Mouse (Mus musculus): Measurements from ENCODE around the gene 1600002K03Rik.
A peak's percentile ranks its signal among the peaks of the same experiment; 100 is the strongest.
"Not testable (repeated sequence)": the region's sequence is repeated elsewhere in the genome, so short reads cannot be mapped to it uniquely, and the experiment has no call there.

1600002K03Rik gene

DNA sequence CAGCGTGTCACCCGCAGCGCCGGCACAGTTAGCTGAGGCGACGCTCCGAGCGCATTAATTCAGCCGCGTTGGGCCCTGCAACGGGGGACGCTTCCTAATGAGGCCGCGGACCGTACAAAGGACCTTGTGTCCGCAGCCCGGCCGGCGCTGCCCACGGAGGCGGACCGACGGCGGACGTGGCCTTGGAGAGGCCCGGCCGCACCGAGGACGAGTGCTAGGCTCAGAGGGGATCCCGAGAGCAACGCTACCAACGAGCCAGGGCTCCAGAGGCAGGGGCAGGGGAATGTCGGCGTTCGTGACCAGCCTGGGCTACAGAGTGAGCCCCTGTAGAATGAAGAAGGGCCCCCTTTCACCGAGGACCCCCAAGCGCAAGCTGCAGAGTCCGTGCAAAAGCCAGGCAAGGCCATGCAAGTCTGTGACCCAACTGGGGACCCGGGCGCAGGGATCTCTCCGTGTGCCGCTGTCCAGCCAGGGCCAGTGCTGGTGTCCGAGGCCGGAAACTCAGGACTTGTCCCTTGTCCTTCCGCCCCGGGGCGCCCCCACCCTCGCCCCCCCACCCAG, 17.8 kb downstream of the 1600002K03Rik start:
- peak; percentile 39 for DNase-seq

DNA sequence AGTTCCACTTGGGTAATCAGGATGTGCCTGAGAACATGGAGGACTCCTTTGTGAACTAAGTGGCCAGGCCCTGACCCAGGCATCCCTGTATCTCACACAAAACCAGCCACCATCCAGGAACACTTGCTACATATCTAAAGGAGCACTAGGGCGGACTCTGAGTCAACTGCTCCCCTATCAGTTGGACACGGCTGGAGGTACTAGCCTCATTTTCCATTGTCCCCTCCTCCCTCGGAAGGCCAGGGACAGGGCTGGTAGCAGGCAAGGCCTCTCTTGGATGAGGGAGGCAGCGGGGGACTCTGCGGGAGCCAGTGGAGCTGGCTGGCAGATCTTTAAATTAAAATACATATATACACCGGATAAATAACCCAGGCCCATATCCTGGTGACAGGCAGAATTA, 21.2 kb downstream of the 1600002K03Rik start:
- DNase-seq: no peak

DNA sequence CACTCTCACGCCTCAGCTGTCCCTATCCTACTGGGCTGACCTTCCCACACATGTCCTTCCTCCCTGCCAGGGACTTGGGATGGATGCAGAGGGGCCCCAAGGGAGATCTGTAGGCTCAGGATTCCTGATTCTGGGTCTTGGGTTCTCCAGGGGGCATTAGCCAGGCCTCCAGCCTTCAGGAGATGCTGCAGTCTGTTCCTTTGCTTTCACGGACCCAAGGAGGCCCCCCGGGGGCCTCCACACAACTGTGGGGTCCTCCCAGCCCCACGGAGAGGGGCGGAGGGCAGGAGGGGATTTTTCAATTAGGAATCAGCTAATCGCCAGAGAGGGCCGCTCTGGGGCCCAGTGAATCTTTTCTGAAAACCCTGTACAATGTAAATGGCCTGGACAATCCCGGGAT, 21.7 kb downstream of the 1600002K03Rik start:
- DNase-seq: no peak

DNA sequence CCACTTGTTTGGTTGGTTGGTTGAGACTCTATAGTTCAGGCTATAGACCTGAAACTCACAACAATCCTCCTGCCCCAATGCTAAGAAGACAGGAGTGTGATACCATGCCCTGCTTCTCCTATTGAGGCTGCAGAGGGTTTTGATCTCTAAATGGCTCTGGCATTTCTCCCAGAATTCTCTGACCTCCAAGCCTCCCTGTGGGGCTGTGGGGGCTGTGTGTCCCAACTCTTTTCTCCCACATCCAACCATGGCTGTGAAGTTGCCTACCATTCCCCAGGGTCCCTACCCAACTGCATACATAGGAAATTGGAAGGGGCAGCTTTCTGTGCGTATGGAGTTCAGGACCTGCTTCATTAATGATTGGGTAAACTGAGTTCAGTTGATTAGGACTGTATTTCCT, 23.4 kb downstream of the 1600002K03Rik start:
- DNase-seq: no peak

DNA sequence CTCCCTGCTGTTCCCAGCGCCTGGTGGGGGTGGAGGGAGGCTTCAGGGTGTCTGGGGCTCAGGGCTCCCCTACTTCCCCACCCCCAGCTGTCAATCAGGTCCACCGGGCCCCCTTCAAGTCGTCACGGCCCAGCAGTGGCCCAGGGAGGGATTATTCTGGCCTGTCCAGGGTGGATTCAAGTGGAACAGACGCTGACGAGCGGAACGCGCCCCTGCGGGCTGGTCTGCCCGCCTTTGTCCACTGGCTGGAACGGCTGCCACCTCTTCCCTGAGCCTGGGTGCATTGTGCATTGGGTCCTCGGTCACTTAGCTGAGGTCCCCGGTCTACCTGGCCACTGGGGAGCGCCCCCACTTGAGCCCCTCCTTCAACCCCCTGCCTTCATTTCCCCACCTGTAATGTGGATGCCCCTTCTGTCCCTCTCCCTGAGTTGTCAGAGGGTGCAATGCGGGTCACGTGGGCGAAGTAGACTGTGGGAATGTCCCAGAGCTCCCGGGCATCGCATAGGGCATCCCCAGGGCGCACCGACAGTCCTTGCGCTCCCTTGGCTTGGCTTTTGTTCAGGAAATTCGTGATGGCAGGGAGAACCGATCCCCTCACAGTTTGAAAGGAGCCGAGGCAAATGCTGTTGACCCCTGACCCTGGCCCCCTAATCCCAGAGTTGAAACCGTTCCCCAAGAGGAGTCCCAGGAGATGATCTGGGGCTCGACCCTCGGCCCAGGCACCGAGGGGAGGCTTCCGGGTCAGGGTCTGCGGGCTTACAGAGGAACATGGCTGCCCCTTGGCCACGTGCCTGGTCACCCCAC, 24.2 kb downstream of the 1600002K03Rik start:
- no peak for DNase-seq

DNA sequence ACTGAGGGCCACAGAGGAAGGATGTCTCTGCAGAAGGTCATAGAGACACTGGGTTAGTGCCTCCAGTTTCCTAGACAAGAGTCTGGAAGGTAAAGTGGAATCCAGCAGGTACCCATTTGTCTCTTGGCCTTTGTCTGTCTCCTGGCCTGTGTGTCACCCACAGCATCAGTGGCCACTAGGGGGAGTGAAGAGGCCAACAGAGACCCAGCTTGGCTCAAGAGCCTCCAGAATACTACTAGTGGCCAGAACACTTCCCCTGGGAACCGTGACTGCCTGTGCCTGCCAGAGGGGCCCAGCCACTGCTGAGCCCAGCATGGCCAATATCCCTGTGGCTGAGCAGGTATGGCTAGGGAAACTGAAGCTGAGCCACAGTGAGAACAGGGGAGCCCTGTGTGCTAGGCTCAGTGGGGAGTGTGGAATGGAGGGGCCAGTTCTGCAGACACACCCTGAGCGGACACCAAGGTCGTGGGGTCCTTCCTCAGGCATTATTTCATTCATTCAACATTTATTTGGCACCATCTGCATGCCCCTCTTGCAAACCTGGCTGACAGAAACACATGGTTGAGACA, 26.8 kb downstream of the 1600002K03Rik start:
- peak; percentile 82 for DNase-seq

DNA sequence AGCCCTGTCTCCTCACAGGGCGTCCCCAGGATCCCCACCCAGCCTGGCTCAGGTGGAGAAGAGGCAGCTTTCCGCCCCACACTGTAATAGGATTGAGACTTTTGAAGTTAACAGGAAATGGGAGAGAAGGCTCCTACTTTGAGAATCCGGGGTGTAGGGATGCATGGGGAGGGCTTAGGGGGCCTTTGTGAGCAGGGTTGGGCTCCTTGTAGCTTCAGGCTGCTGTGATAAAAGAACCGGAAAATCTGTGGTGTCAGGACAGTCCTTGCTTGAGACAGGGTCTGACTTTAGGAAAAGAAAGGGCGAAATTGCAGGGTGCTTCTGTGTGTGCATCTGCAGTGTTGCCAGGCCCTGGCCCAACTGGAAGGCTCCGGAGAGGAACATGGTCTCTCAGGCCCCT, 27.7 kb downstream of the 1600002K03Rik start:
- no peak for DNase-seq

DNA sequence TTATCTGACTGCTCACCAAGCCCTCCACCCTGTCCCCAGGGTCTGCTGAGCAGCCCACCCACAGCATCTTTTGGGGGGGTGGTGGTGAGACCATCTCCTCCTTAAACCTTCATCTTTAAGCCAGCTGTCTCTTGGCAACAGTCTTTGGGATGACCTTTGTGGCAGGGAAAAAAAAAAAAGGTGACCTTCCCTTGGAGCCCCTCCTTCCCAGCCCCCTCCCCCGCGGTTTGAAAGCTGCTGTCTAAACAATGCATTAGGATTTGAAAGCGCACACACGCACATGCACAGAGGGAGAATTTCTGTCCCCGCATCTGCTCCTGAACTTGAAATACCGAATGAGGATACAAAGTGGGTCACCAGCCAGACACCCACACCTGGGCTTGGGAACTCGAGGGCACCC, 31.3 kb downstream of the 1600002K03Rik start:
- DNase-seq: no peak

DNA sequence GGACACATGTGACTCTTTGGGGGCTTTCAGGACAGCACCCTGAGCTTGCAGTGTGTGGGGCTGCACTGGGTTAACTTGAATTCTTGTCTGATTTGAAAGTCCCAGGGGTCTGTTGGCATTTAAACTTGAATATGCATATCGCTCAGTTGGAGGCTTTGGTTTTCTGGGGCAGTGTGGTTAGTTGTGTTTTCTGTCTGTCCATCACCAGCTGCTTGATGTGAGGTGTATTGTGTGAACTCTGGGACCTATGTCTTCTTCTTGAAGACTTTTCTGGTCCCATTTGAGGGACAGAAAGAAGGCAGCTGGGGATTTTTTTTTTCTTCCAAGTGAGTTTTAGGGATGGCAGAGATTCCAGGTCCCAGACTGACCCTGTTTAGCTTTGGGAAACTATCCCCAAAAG, 34.5 kb downstream of the 1600002K03Rik start:
- DNase-seq: no peak

DNA sequence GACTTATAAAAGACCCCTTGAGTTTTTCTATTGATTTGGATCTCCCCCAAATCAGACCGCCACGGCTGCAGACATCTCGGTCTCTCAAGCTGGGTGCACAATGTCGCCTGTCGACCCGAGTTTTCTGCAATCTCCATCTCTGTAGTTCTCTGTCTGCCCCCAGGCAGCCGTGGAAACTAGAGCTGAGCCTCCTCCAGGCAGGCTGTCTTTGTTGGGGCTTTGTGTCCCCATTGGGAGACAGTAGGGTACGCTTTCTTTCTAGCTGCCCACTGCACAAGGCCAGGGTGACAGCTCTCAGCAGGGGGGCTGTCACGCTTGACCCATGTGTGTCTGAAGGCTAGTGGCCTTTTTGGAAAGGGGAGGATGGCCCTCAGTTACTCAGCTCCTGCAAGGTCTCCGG, 34.9 kb downstream of the 1600002K03Rik start:
- no peak for DNase-seq

DNA sequence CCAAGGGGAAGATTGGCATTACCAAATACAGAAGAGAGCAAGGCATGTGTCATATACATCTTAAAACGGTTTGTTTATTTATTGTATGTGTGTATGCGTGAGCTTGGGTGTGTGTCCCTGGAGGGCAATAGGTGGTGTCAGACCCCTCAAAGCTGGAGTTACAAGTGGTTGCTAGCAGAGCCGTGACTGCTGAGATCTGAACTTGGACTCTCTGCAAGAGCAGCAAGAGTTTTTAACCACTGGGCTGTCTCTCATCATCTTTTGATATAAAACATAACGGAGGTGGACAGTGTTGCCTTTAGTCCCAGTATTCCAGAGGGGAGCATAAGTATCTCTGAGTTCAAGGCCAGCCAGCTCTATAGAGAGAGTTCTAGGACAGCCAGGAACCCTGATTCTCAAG, 35.5 kb downstream of the 1600002K03Rik start:
- DNase-seq: no peak

DNA sequence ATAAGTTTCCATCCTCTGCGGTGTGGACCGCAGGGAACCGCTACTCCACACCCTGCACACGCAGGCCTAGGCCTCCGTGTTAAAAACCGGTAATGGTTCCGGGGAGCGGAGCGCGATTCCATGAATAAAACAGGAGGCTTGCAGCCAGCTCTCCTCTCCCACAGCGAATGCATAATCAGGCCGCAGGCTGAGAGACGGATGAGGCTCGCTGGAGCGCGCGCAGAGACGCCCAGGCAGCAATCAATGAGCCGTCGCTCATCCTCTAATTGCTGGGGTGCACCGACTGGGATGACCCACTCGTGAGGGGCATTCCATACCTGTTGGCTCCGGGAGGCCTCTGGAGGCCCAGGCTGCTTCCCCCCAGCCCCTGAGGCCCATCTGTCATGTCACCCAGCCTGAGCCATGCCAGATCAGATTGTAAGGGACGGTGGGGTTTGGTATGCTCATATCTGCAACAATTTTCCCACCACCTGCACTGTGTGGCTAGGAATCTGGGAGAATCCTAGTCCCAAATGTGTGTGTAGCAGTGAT, 36.2 kb downstream of the 1600002K03Rik start:
- DNase-seq: no peak

DNA sequence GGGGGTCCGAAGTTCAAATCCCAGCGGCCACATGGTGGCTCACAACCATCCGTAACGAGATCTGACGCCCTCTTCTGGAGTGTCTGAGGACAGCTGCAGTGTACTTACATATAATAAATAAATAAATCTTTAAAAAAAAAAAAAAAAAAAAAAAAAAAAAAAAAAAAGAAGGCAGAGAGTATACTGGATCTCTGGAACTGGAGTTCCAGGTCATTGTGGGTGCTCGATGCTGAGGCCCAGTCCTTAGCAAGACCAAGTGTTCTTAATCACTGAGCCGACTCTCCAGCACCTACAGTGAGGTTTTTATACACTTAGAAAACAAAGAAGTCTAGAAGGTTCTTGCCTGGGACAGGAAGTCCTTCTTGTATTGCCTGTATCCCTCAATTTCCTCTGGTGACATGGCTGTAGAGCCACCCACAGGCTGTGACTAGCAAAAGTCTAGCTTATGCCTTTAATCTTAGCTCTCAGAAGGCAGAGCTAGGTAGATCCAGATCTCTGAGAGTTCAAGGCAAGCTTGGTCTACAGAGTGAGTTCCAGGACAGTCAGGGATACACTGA, 38.9 kb downstream of the 1600002K03Rik start:
- DNase-seq: not testable (repeated sequence)

DNA sequence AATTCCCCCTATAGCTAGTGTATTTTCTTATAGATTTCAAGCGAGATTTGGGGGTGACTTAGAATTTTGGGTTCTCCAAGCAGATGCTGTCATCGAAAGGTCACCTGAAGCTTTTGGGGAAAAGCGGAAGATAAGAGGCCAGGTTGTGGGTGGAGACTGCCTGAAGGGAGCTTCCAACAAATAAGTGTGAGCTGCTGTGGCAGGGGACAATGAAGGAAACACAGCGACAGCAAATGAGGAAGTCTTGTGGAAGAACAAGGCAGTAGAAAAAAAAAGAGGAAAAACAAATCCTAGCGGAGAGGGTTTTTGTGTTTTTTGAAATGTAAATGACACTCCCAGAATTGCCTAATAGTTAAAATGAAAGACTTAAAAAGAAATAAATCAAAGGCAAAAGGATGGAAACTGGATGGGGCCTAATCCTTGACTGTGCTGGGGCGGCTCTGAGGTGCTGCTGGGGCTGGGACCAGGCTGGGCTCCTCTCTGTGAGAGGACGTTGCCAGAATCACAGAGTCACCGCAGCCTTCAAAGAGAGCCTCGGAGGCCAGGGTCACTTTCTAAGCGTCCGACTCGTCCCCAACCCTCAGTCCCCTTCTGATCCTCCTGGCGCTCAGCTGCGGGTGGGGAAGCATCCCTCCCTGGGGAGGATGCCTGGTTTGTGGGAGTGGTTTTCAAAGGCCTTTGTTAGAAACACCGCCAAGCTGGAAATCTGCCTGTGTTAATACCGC, 42.5 kb downstream of the 1600002K03Rik start:
- no peak for DNase-seq

DNA sequence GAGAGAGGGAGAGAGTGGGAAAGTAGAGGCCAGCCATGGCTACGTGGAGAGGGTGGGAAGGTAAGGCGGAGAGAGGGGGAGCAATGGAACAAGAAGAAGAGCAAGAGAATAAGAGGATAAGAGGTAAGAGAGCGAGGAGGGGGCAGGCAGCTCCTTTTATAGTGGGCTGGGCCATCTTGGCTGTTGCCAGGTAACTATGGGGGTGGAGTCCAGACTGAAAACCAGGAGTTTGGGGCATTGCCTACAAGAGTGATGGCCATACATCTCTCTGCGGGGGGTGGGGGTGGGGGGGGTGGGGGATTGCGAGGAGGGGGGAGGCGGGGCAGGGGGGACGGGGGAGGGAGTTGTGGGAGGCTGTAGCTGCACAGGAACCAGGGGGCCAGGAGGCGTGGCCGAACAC, 47.9 kb downstream of the 1600002K03Rik start:
- DNase-seq: no peak

DNA sequence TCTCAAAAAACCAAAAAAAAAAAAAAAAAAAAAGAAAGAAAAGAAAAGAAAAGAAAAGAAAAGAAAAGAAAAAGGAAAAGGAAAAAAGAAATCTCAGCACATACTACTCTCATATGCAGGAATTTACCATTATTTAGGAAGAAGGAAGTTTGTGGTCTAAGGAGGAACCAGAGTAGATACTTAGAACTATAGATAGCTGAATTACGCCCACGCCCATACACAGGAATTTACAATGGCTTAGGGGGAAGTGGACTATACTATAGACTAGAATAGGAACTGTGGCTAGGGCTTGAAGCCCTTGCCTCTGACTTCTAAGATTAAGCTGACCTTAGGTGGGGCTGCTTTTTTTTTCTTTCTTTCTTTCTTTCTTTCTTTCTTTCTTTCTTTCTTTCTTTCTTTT, 50.4 kb downstream of the 1600002K03Rik start:
- not testable (repeated sequence) for DNase-seq

All from cerebellum, adult 11-12 months (tissue).